Mouse (Mus musculus): ENCODE data around the gene Abcb8. TPM values are rescaled to one million over a fixed set of nuclear protein-coding genes. Genes with fewer than 3 reads are reported as not detected.

Gene Abcb8
- polyA plus RNA-seq, 2 experiments, result 16.9 to 18.0 TPM

DNA sequence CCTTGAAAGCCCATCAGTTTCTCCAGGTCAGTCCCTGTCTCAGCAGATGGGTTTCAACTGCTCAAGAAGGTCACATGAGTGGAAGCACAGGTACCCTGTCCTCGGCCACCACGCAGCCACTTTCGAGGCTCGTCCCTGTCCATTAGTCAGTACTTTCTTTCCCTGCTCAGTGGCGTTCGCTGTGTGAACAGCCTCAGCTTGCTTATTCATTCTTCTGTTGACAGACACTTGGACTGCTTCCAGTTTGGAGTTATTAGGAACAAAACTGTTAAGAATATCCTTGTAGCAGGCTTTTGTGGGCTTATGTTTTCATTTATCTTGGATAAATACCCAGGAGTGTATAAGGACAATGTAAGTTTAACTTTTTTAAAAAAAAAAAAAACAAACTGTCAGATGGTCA is 19.2 kb upstream of the Abcb8 start:
- ATAC-seq (ENCODE audit: insufficient read depth) (no peak), DNase-seq (ENCODE audit: low read depth in 3 of 3, low spot score in 3 of 3) (no peak)
- WGBS (ENCODE audit: insufficient replicate concordance), result 74% methylated on average over 6 of the region's 6 CpGs

GRCm38 (mm10) chr5:24374666-24375328 is 18.7 kb upstream of the Abcb8 start:
- Histone ChIP-seq H3K9me3 (ENCODE audit: control insufficient read depth, low read length) (no peaks in the 10 kb centered on the region), H3K27me3 (ENCODE audit: control insufficient read depth, insufficient read depth, low read length) (no peaks in the 10 kb centered on the region), H3K4me2 (ENCODE audit: low read depth) (no peak overlapping the region), H3K27ac (no peak overlapping the region), H3K4me3 (ENCODE audit: insufficient read depth in 1 of 2, low read depth in 2 of 2, low read length in 2 of 2) (no peak overlapping the region), H3K36me3 (replicated peaks; ENCODE audit: control insufficient read depth, insufficient read depth, low read depth) (no peaks in the 10 kb centered on the region), H3K4me1 (replicated peaks; ENCODE audit: control insufficient read depth in 2 of 2, insufficient read depth in 2 of 2, low read length in 1 of 2) (no peaks in the 10 kb centered on the region), H3K9ac (replicated peaks) (no peak overlapping the region)
- WGBS (ENCODE audit: insufficient replicate concordance), result 60% methylated on average over 7 of the region's 7 CpGs
- TF ChIP-seq EP300 (IDR thresholded peaks at IDR 0.05; ENCODE audit: low read depth), result no peak
- no peak for TF ChIP-seq CTCF (IDR thresholded peaks at IDR 0.05; ENCODE audit: low read depth)
- ATAC-seq (ENCODE audit: insufficient read depth), result no peak
- DNase-seq (ENCODE audit: low read depth in 3 of 3, low spot score in 3 of 3), result no peak

More for the DNA sequence above, 19.2 kb upstream of the Abcb8 start:
- no peak overlapping the region for H3K4me3 ChIP-seq (ENCODE audit: insufficient read depth in 1 of 2, low read depth in 2 of 2, low read length in 2 of 2)
- no peaks in the 10 kb centered on the region for H3K4me1 ChIP-seq (replicated peaks; ENCODE audit: control insufficient read depth in 2 of 2, insufficient read depth in 2 of 2, low read length in 1 of 2)
- H3K9ac ChIP-seq (replicated peaks), result no peak overlapping the region
- no peaks in the 10 kb centered on the region for H3K27me3 ChIP-seq (ENCODE audit: control insufficient read depth, insufficient read depth, low read length)
- H3K9me3 ChIP-seq (ENCODE audit: control insufficient read depth, low read length), result no peaks in the 10 kb centered on the region
- H3K4me2 ChIP-seq (ENCODE audit: low read depth), result no peak overlapping the region
- TF ChIP-seq EP300 (IDR thresholded peaks at IDR 0.05; ENCODE audit: low read depth) (no peak), CTCF (IDR thresholded peaks at IDR 0.05; ENCODE audit: low read depth) (no peak)
- no peaks in the 10 kb centered on the region for H3K36me3 ChIP-seq (replicated peaks; ENCODE audit: control insufficient read depth, insufficient read depth, low read depth)
- no peak overlapping the region for H3K27ac ChIP-seq

DNA sequence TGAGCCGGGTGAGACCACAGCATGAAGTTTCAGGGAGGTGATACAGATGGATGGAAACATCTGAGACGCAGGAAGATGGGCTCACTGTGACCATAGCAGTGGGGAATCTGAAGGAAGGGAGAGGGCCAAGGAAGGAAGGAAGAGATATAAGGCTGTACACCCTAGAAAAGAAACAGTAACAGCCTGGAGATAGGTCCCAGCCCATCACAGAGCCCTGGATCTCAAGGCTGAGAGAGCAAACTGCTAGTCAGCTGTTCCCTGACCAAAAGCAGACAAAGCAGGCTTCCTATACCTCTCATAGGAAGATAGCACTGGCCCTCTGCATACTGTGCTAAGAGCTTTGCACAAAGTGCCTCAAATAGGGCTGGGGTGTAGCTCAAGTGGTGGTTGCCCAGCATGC is 14.8 kb upstream of the Abcb8 start:
- DNase-seq (ENCODE audit: low read depth in 3 of 3, low spot score in 3 of 3), result no peak
- Histone ChIP-seq H3K4me3 (ENCODE audit: insufficient read depth in 1 of 2, low read depth in 2 of 2, low read length in 2 of 2) (no peak overlapping the region), H3K9me3 (ENCODE audit: control insufficient read depth, low read length) (no peaks in the 10 kb centered on the region), H3K36me3 (replicated peaks; ENCODE audit: control insufficient read depth, insufficient read depth, low read depth) (no peaks in the 10 kb centered on the region), H3K9ac (replicated peaks) (no peak overlapping the region), H3K27me3 (ENCODE audit: control insufficient read depth, insufficient read depth, low read length) (no peaks in the 10 kb centered on the region), H3K27ac (no peak overlapping the region), H3K4me2 (ENCODE audit: low read depth) (no peak overlapping the region), H3K4me1 (replicated peaks; ENCODE audit: control insufficient read depth in 2 of 2, insufficient read depth in 2 of 2, low read length in 1 of 2) (peaks cover 3 to 6% of the 10 kb centered on the region in 2 experiments)
- WGBS (ENCODE audit: insufficient replicate concordance), result 54% methylated on average over 2 of the region's 2 CpGs
- ATAC-seq (ENCODE audit: insufficient read depth), result no peak
- no peak for TF ChIP-seq CTCF (IDR thresholded peaks at IDR 0.05; ENCODE audit: low read depth)
- no peak for TF ChIP-seq EP300 (IDR thresholded peaks at IDR 0.05; ENCODE audit: low read depth)

- no peak overlapping the region for H3K4me2 ChIP-seq (ENCODE audit: low read depth)
- DNase-seq (ENCODE audit: low read depth in 3 of 3, low spot score in 3 of 3) (no peak), ATAC-seq (ENCODE audit: insufficient read depth) (no peak)
- H3K4me1 ChIP-seq (replicated peaks; ENCODE audit: control insufficient read depth in 2 of 2, insufficient read depth in 2 of 2, low read length in 1 of 2), result peaks cover 3 to 11% of the 10 kb centered on the region in 2 experiments
- WGBS (ENCODE audit: insufficient replicate concordance), result 73% methylated on average over 4 of the region's 4 CpGs
- H3K36me3 ChIP-seq (replicated peaks; ENCODE audit: control insufficient read depth, insufficient read depth, low read depth), result no peaks in the 10 kb centered on the region
- no peak overlapping the region for H3K27ac ChIP-seq
- TF ChIP-seq CTCF (IDR thresholded peaks at IDR 0.05; ENCODE audit: low read depth) (no peak), EP300 (IDR thresholded peaks at IDR 0.05; ENCODE audit: low read depth) (no peak)
- no peak overlapping the region for H3K9ac ChIP-seq (replicated peaks)
- no peak overlapping the region for H3K4me3 ChIP-seq (ENCODE audit: insufficient read depth in 1 of 2, low read depth in 2 of 2, low read length in 2 of 2)
- no peaks in the 10 kb centered on the region for H3K9me3 ChIP-seq (ENCODE audit: control insufficient read depth, low read length)
- H3K27me3 ChIP-seq (ENCODE audit: control insufficient read depth, insufficient read depth, low read length), result no peaks in the 10 kb centered on the region
Observed at GRCm38 (mm10) chr5:24379501-24379900, 14.0 kb upstream of the Abcb8 start.

- H3K27ac ChIP-seq, result no peak overlapping the region
- H3K4me1 ChIP-seq (replicated peaks; ENCODE audit: control insufficient read depth in 2 of 2, insufficient read depth in 2 of 2, low read length in 1 of 2), result peaks cover 3 to 12% of the 10 kb centered on the region in 2 experiments
- ATAC-seq (ENCODE audit: insufficient read depth) (no peak), DNase-seq (ENCODE audit: low read depth in 3 of 3, low spot score in 3 of 3) (no peak)
- H3K36me3 ChIP-seq (replicated peaks; ENCODE audit: control insufficient read depth, insufficient read depth, low read depth), result no peaks in the 10 kb centered on the region
- H3K27me3 ChIP-seq (ENCODE audit: control insufficient read depth, insufficient read depth, low read length), result no peaks in the 10 kb centered on the region
- 63% methylated on average over 4 of the region's 4 CpGs for WGBS (ENCODE audit: insufficient replicate concordance)
- H3K4me2 ChIP-seq (ENCODE audit: low read depth), result no peak overlapping the region
- H3K4me3 ChIP-seq (ENCODE audit: insufficient read depth in 1 of 2, low read depth in 2 of 2, low read length in 2 of 2), result no peak overlapping the region
- H3K9me3 ChIP-seq (ENCODE audit: control insufficient read depth, low read length), result no peaks in the 10 kb centered on the region
- TF ChIP-seq EP300 (IDR thresholded peaks at IDR 0.05; ENCODE audit: low read depth), result no peak
- no peak for TF ChIP-seq CTCF (IDR thresholded peaks at IDR 0.05; ENCODE audit: low read depth)
- H3K9ac ChIP-seq (replicated peaks), result no peak overlapping the region
Observed at GRCm38 (mm10) chr5:24380499-24380898, 13.0 kb upstream of the Abcb8 start.

All from liver, embryonic 14.5 days (tissue).